Mouse (Mus musculus) hindbrain, postnatal 0 days (tissue): ENCODE data around the gene Fat2. TPM values are rescaled to one million over a fixed set of nuclear protein-coding genes. Genes with fewer than 3 reads are reported as not detected.

Experiments
- ATAC-seq: fragments of 200-750 bp; cut with Nextera tagmentation; 2 replicates; pipeline ENCODE4 v1.8.0; 2017; ENCODE audit warnings: mild to moderate bottlenecking, moderate TSS enrichment, moderate library complexity
- DNase-seq: peaks from one replicate; pipeline ENCODE4 v3.0.0-alpha.2; 2015; ENCODE audit warnings: low spot score
- H3K27ac ChIP-seq: fragments of 300-500 bp; sonication (generic); 2 replicates; pipeline ENCODE4 v1.5.1; 2014; ENCODE audit warnings: mild to moderate bottlenecking
- H3K27me3 ChIP-seq: fragments of 300-500 bp; sonication (generic); 2 replicates; pipeline ENCODE4 v1.6.1; 2014; ENCODE audit warnings: low read length, mixed read lengths; ENCODE audit not compliant: insufficient read depth
- H3K36me3 ChIP-seq: fragments of 300-500 bp; sonication (generic); 2 replicates; pipeline ENCODE4 v1.6.1; 2014; ENCODE audit warnings: low read length, mixed read lengths; ENCODE audit not compliant: insufficient read depth
- H3K4me1 ChIP-seq: fragments of 300-500 bp; sonication (generic); 2 replicates; pipeline ENCODE4 v1.6.1; 2014; ENCODE audit warnings: antibody characterized with exemption, low read length, mixed read lengths; ENCODE audit not compliant: insufficient read depth
- H3K4me2 ChIP-seq: fragments of 300-500 bp; sonication (generic); 2 replicates; pipeline ENCODE4 v1.6.1; 2014; ENCODE audit warnings: low read depth, mild to moderate bottlenecking, low read length, moderate library complexity, mixed read lengths
- H3K4me3 ChIP-seq: fragments of 300-500 bp; sonication (generic); 2 replicates; pipeline ENCODE4 v1.5.1; 2014; ENCODE audit warnings: low read length
- H3K9ac ChIP-seq: fragments of 300-500 bp; sonication (generic); replicated peaks from 2 replicates; pipeline ENCODE4 v1.6.1; 2014; ENCODE audit warnings: mild to moderate bottlenecking, low read length, moderate library complexity, mixed read lengths
- H3K9me3 ChIP-seq: fragments of 300-500 bp; sonication (generic); 2 replicates; pipeline ENCODE4 v1.6.1; 2016; ENCODE audit warnings: low read length, mixed read lengths
- CTCF ChIP-seq: IDR thresholded peaks from 2 replicates; pipeline ENCODE4 v1.5.1; 2016; ENCODE audit warnings: antibody characterized with exemption, control low read depth, low read depth
- WGBS: fragments of 180-500 bp; shearing (Covaris S2); extraction: QIAGEN DNeasy Blood & Tissue Kit; methylation state at CpG from one replicate; pipeline ENCODE4 v1.1.7; 2014; 5-methylcytosine and 5-hydroxymethylcytosine counted together
- polyA plus RNA-seq: library from polyadenylated mRNA; unstranded; fragments of >200 nt; fragmentation: Nextera tagmentation; extraction: Ambion mirVana; gene quantifications from 2 replicates; pipeline ENCODE4 v1.2.1, GENCODE M21; 2015
- total RNA-seq: library from RNA; depleted of rRNA; stranded (reverse); fragments of >200 nt; gene quantifications from 2 replicates; pipeline ENCODE4 v1.2.3, GENCODE M21; 2014

Fat2 gene
- total and polyA plus RNA-seq, 2 experiments from 2014 or later = 0.78 to 21.0 TPM

- H3K9ac ChIP-seq = no peak overlapping the region
- 0 out of 2 replicates have a peak, but pooled peaks cover 6% of the 10 kb centered on the region for H3K4me1 ChIP-seq
- no peak for TF ChIP-seq CTCF
- no peaks in the 10 kb centered on the region for H3K27me3 ChIP-seq
- H3K27ac ChIP-seq = no peak overlapping the region
- WGBS = 87% methylated on average over 4 of the region's 4 CpGs
- no peaks in the 10 kb centered on the region for H3K9me3 ChIP-seq
- H3K4me3 ChIP-seq = no peak overlapping the region
- ATAC-seq (no peak), DNase-seq (no peak)
- peak overlapping the region; percentile 34; the same call in 1 of the 2 replicates for H3K4me2 ChIP-seq
- H3K36me3 ChIP-seq = no peaks in the 10 kb centered on the region
Observed at GRCm38 (mm10) chr11:55334545-55334944, 1.8 kb downstream of the Fat2 start.

GRCm38 (mm10) chr11:55334063-55334462 lies 2.3 kb downstream of the Fat2 start:
- Histone ChIP-seq H3K4me1 (0 out of 2 replicates have a peak, but pooled peaks cover 6% of the 10 kb centered on the region), H3K27ac (no peak overlapping the region), H3K36me3 (no peaks in the 10 kb centered on the region), H3K27me3 (no peaks in the 10 kb centered on the region), H3K4me3 (no peak overlapping the region), H3K4me2 (peak overlapping the region; percentile 22; the same call in 1 of the 2 replicates), H3K9ac (no peak overlapping the region), H3K9me3 (no peaks in the 10 kb centered on the region)
- TF ChIP-seq CTCF = no peak
- whole genome bisulfite sequencing = 87% methylated on average over 6 of the region's 6 CpGs
- DNase-seq (no peak), ATAC-seq (no peak)

- Histone ChIP-seq H3K27ac (no peak overlapping the region), H3K4me2 (no peak overlapping the region), H3K36me3 (no peaks in the 10 kb centered on the region), H3K27me3 (no peaks in the 10 kb centered on the region), H3K4me1 (0 out of 2 replicates have a peak, but pooled peaks cover 8% of the 10 kb centered on the region), H3K9me3 (no peaks in the 10 kb centered on the region), H3K9ac (no peak overlapping the region), H3K4me3 (no peak overlapping the region)
- ATAC-seq (no peak), DNase-seq (peak; percentile 40)
- WGBS = 57% methylated on average over 16 of the region's 16 CpGs
- TF ChIP-seq CTCF = no peak
Observed at GRCm38 (mm10) chr11:55329868-55330772, 6.2 kb downstream of the Fat2 start.

GRCm38 (mm10) chr11:55327558-55328409 lies 8.6 kb downstream of the Fat2 start:
- no peak for TF ChIP-seq CTCF
- no peak overlapping the region for H3K27ac ChIP-seq
- ATAC-seq (no peak), DNase-seq (no peak)
- H3K36me3 ChIP-seq = no peaks in the 10 kb centered on the region
- no peak overlapping the region for H3K4me3 ChIP-seq
- no peaks in the 10 kb centered on the region for H3K9me3 ChIP-seq
- 0 out of 2 replicates have a peak, but pooled peaks cover 8% of the 10 kb centered on the region for H3K4me1 ChIP-seq
- WGBS = 87% methylated on average over 9 of the region's 9 CpGs
- no peaks in the 10 kb centered on the region for H3K27me3 ChIP-seq
- H3K9ac ChIP-seq = no peak overlapping the region
- no peak overlapping the region for H3K4me2 ChIP-seq

GRCm38 (mm10) chr11:55327111-55327510 lies 9.3 kb downstream of the Fat2 start:
- no peak overlapping the region for H3K27ac ChIP-seq
- H3K4me1 ChIP-seq = 0 out of 2 replicates have a peak, but pooled peaks cover 8% of the 10 kb centered on the region
- ATAC-seq = no peak
- no peak overlapping the region for H3K9ac ChIP-seq
- H3K27me3 ChIP-seq = no peaks in the 10 kb centered on the region
- H3K36me3 ChIP-seq = no peaks in the 10 kb centered on the region
- no peak for DNase-seq
- H3K4me3 ChIP-seq = no peak overlapping the region
- 88% methylated on average over 5 of the region's 5 CpGs for WGBS
- no peaks in the 10 kb centered on the region for H3K9me3 ChIP-seq
- H3K4me2 ChIP-seq = no peak overlapping the region
- no peak for TF ChIP-seq CTCF

- no peak overlapping the region for H3K9ac ChIP-seq
- H3K4me3 ChIP-seq = no peak overlapping the region
- WGBS = 74% methylated on average over 7 of the region's 7 CpGs
- H3K36me3 ChIP-seq = no peaks in the 10 kb centered on the region
- H3K4me2 ChIP-seq = no peak overlapping the region
- no peak for TF ChIP-seq CTCF
- H3K9me3 ChIP-seq = no peaks in the 10 kb centered on the region
- H3K4me1 ChIP-seq = 0 out of 2 replicates have a peak, but pooled peaks cover 8% of the 10 kb centered on the region
- DNase-seq (peak; percentile 45), ATAC-seq (0 out of 2 replicates have a peak, but pooled peaks have one; percentile 21)
- H3K27ac ChIP-seq = no peak overlapping the region
- no peaks in the 10 kb centered on the region for H3K27me3 ChIP-seq
Observed at GRCm38 (mm10) chr11:55326211-55326610, 10.2 kb downstream of the Fat2 start.
